Mouse (Mus musculus): ENCODE results near the gene Chrne.

Chrne gene

DNA sequence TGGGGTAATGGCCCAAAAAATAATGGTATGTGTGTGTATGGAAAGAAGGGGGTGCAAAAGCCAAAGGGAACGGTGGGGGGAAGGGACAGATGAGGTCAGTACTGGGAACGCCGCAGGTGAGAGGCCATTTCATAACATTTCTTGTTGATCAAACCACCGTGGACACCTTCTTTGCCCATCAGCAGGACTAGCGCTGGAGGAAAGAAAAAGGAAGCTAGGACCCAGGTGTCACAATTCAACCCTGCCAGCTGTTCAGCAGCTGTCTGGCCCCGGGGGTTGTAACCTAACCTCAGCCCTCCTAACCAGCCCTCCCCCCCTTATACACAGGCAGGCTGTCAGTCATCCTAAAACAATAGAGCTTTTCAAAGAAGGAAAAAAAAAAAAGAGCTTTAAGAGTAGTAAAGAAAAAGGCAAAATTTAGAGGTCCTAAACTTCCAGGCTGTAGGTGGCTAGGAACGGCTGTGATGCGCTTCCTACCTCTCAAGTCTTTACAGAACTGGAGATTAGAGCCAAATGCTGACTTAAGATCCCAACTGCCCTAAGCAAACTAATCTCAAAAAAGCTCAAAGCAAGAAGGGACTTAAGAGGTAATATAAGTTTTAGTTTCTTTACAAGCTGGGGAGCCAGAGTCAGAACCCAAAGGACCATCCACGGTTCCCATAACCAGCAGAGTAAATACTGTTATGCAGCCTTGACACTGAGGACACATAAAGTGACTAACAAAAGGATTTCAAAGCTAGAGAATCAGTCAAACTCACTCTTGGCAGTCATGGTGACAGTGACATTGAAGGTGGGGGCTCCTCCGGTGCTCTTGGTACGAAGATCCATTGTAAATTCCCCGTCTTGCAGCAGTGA lies 33.2 kb upstream of the Chrne start:
- DNase-seq (ENCODE audit: low read depth): peak; percentile 59

DNA sequence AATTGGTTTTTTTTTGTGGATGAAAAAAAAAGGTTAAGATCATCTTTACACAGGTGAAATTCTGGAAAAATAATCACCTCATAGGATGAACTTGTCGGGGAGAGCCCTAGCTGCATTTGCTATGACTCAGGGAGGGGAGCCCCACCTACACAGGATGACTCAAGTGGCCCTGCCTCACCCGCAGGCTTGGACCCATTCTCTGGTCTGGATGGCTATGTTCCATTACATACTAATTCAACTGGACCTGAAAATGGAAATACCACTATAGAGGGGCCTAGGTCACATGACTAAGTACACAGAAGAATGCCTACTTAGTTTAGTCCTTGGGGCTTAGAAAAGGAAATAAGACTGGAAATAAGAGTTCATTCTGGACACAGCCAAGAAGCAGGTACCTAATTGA lies 32.4 kb upstream of the Chrne start:
- peak; percentile 47 for DNase-seq (ENCODE audit: low read depth)

DNA sequence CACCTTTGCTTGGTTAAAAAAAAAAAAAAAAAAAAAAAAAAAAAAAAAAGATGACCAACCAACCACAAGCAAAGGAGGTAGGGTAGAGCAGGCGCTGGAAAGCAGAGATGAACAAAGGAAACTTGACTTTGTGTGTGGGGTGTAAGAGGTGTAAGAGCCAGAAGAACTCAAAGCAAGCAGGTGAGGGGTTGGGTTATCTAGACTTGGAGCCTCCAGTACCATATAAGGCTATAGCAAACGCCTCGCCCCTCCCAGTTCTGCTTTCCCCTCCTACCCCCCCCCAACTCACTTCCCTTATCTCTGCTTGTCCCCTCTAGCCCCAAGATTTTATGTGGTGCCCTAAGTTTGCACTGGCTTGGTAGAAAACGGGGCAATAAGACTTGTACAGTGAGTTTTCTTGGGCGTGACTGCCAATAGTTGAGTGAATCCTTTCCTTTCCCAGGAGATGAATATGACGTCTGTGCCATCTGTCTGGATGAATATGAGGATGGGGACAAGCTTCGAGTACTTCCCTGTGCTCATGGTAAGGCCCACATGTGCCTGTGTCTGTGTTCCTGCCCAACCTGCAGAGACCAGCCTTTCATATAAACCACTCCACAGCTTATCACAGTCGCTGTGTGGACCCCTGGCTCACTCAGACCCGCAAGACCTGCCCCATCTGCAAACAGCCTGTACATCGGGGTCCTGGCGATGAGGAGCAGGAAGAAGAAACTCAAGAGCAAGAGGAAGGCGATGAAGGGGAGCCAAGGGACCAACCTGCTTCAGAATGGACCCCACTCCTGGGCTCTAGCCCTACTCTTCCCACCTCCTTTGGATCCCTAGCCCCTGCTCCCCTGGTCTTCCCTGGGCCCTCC lies 31.5 kb upstream of the Chrne start:
- peak; percentile 87 for DNase-seq (ENCODE audit: low read depth)

DNA sequence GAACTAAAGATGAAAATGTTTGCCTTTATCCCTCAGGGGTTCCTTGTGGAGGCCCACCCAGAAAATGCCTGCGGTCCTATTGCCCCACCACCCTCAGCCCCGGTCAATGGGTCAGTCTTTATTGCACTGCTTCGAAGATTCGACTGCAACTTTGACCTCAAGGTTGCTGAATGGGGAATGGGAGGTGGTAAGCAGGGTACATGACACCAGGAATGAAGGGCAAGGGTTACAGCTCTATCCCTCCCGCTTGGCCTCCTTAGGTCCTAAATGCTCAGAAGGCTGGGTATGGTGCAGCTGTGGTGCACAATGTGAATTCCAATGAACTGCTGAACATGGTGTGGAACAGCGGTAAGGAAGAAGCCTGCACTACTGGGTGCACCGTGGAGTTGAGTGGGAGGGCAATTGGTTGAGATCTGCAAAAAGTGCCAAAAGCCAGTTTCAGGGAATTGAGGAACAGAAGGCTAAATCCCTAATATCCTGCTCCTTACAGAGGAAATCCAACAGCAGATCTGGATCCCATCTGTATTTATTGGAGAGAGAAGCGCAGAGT lies 30.2 kb upstream of the Chrne start:
- peak; percentile 46 for DNase-seq (ENCODE audit: low read depth)

DNA sequence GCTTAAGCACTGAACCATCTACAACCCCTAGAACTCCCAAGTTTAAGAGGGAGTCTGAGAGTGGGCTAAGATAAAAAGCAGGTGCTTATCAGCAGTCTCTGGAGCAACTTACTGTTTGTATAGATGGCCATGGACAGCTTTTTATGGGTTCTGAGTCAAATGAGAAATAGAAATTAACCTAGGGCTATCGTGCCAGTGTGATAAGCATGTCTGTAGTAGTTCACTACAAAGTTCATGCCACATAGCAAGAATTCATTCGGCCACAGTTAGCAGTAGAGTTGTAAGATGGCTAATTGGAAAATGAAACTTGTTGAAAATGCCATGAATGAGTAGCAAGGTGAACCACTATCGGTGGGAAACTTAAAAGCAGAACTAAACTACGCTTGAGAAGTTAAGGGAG lies 29.5 kb upstream of the Chrne start:
- peak; percentile 47 for DNase-seq (ENCODE audit: low read depth)

DNA sequence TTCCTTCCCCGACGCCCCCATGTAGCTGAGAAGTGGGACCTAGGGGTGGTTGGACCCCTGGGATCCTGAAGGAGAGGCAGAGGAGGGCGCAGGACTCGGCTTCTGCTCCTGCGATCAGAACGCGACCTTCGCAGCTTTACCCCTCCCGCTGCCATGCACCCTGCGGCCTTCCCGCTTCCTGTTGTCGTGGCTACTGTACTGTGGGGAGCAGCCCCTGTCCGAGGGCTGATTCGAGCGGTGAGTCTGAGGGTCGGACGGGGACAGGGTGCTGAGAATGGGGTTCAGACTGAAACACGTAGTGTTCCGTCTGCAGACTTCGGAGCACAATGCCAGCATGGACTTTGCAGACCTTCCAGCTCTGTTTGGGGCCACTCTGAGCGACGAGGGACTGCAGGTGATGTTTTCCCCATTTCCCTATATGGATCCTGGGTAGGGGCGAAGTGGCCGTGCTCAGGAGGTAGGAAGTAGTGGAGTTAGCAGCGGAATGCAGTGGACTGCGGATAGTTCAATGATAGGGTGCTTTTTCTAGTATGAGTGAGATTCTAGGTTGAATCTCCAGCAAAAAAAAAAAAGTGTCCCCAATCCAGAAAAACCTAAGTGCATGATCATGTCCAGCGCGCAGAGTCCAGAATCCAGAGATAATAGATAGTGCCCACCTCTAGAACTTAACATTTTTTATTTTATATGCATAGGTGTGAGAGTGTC lies 28.9 kb upstream of the Chrne start:
- no peak for DNase-seq (ENCODE audit: low read depth)

DNA sequence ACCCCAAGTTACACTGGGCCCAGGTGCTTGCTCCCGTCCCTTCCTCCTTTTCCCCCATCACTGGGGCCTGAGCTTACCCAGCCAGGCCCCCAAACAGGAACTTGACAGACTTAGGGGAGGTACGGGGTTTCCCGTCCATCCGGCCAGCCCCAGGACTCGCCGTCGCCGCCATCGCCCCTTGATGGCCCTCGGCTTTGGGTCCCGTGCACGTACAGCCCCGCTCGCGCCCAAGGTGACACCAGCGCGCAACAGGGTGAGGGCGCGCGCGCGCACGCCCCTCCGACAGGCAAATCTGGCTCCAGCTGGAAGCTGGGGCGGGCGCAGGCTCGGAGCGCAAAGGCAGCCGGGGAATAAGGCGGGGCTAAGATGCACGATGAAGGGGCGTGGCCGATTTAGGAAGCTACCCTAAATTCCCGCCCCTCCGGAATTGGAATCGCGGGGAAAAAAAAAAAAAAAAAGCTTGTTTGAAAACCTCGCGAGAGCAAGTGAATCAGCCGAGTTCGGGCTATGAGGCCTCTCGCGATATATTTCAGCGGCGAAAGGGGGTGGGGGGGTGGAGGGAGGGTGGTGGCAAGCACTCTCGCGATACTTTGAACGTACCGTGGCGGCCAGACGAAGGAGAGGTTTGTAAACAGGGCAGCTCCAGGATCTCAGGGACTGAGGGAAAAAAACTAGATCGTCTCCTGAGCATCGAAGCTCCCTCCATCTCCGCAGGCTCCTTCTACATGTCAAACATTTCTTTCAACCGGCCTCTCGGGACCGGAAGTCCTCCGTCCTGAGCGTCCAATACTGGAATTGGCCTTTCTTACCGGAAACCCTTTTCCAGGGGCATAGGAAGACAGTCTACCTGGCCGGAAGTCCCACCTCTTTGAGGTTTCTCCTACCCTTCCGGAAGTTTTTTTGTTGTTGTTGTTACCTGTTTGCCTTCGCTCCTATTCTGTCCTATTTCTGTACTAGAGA lies 28.0 kb upstream of the Chrne start, which contains the start of the genes Rnf167 and Slc25a11:
Rnf167 (plus strand) TSS at position 545 of the 960 bp plus-strand sequence.
Slc25a11 (minus strand) TSS at position 789 of the 960 bp plus-strand sequence.
- peak; percentile 98 for DNase-seq (ENCODE audit: low read depth)

DNA sequence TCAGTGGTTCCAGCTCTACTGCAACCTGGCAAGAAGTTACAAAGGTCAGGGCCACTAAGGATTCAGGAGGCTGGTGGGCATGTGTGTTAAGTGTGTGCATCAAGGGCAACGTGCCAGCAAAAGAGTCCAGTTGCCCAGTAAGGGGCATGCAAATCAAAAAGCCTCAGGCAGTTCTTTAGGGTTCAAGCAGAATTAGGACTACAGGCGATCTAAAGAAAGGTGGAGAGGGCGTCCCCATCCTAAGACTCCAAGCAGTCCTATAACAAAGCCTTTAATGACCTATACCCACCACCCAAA lies 27.2 kb upstream of the Chrne start:
- no peak for DNase-seq (ENCODE audit: low read depth)

DNA sequence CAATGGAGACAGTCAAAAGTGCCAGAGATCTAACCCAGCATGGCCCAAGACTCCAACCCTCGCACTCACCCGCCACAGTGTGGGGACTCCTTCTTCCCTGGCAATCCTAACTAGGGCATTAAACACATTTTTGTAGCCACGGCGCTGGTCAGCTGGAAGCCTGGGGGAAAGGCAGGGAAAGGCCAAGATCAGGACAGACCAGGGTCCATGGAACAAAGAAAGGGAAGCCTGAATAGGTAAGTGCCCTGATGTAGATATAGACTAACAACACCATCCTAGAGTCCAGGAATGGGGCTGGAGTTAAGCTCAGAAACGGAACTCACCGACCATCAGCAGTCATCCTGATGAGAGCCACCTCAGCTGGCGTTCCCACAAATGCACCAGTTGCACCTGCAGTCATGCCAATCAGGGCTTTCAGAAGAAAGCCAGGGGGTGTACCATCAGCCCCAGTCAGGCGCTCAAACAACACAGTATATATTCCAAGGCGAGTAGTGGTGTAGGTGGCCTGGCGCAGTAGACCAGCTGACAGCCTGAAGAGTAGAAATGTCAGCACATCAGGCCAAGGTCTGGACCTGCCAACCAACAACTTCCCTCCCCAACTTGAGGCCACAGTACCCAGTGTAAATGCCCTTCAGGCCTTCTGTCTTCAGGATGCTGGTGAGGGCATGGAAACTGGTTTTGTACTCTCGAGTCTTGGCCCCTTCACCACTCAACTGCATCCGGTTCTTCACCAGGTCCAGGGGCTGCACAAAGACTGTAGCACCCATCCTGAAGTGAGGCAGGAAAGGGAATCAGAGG lies 26.6 kb upstream of the Chrne start:
- DNase-seq (ENCODE audit: low read depth): no peak

DNA sequence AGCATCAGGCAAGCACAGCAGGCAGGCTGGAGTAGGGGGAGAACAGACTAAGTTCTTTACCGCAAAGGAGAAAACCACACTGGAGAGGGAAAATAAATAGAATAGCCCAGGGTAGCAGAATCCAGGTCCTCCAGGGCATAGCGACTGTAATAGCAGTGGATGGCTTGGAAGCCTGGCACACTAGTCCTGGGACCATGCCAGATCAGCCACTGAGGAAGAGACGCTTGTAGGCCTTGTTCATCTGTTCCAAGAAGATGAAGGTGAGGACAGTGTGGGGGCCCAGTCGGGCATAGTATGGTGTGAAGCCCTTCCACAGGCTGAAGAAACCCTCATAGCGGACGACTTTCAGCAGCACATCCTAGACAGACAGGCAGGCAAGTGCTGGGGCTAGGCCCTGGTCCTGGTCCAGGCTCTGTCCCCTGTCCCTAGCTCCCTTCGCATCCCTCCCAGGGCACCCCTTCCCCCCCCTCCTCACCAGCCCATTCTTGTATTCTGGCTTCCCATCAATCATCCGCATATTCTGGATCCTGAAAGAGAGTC lies 25.6 kb upstream of the Chrne start:
- no peak for DNase-seq (ENCODE audit: low read depth)

DNA sequence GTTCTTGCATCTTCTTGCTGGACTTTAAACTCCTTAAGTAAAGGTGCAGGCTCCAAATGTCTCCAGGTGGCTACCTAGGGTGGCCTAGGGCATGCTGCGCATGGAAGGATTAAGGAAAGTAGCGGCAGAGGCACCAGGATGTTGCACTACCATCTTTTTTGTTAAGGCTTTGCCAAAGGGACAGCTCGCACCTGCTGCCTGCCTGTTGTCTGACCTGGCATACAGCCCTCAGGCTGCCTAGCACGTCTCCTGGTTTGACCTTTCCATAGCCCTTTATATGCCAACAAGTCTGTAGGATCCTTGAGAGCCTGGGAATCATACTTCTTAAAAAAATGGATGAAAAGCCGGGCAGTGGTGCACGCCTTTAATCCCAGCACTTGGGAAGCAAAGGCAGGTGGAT lies 24.0 kb upstream of the Chrne start:
- DNase-seq (ENCODE audit: low read depth): no peak

DNA sequence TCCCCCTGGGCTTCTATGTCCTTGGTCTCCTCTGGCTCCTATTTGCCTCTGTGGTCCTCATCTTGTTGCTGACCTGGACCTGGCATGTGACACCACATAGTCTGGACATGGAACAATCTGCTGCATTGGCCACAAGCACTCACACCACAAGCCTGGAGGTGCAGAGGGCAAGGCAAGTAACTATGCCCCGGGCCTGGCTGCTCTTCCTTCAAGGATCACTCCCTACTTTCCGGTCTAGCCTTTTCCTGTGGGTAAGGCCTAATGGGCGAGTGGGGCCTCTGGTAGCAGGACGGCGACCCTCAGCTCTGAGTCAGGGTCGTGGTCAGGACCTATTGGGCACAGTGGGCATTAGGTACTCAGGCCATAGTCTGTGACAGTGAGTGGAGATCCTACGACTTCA lies 22.2 kb upstream of the Chrne start:
- no peak for DNase-seq (ENCODE audit: low read depth)

DNA sequence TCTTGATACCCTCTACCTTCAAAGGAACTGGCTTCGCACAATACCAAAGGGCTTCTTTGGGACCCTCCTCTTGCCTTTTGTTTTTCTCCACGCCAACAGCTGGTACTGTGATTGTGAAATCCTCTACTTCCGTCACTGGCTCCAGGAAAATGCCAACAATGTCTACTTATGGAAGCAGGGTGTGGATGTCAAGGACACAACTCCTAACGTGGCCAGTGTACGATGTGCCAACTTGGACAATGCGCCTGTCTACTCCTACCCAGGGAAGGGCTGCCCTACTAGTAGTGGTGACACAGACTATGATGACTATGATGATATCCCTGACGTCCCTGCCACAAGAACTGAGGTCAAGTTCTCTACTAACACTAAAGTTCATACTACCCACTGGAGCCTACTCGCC lies 21.0 kb upstream of the Chrne start:
- no peak for DNase-seq (ENCODE audit: low read depth)

DNA sequence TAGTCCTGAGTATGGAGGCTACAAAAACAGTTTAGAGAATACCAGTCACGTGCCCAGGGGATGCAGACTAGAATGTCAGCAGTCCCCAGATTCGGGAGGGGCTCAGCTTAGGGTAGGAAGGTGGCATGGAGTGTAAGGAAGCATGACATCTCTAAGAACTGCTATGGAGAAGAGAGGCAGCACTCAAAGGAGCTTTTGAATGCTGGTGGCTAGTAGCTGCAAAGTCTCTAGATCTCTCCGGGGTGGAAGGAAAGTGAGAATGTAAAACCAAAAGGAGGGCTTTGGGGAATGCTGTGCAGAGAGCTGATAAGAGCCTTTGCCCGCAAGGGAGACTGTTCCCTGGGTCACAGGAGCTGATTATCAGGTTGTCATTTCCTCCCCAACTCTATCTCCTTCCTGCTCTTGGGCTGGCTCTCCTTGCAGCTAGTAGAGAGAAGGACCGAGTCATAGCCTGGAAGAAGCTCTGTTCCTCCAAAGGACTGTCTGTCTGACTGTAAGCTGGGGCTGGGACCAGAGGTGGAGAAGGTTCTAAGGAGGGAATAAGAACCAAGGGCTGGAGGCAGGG lies 19.8 kb upstream of the Chrne start, which contains the start of gene Gp1ba:
Gp1ba (plus strand) TSS at position 409 of the 565 bp plus-strand sequence.
- no peak for DNase-seq (ENCODE audit: low read depth)

DNA sequence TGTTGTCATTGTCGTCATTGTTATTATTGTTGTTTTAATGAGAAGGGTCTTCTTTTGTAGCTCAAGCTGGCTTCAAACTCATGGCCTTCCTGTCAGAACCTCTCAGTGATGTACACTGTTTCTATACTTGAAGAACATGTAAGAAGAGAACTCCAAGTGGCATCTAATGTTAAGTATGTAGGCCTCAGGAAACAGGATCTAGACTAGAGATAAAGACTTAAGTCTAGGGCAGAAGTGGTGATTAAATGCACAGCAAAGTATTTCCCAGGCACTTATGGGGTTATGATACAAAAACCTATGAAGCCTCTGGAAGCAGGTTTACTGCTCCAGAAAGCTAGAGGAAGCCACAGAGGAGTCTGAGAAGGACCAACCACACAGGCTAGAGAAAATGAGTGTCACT lies 19.3 kb upstream of the Chrne start:
- no peak for DNase-seq (ENCODE audit: low read depth)

DNA sequence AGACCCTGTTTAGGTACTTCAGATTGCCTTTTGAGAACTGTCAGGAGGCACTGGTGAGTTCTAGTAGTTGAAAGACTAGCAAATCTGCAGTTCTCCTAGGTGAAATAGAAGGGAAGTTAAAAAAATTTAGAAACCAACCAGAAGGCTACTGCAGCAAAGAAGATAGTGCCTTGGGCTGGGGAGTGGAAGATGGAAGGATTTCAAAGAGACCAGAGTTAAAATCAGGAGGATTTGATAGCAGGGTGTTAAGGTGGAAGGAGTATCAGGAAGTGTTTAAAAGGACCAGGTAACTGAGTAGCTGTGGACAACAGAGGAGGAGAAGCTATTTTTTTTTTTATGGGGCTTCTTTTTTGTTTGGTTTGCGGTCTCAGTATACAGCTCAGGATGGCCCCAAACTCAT lies 18.7 kb upstream of the Chrne start:
- DNase-seq (ENCODE audit: low read depth): no peak

DNA sequence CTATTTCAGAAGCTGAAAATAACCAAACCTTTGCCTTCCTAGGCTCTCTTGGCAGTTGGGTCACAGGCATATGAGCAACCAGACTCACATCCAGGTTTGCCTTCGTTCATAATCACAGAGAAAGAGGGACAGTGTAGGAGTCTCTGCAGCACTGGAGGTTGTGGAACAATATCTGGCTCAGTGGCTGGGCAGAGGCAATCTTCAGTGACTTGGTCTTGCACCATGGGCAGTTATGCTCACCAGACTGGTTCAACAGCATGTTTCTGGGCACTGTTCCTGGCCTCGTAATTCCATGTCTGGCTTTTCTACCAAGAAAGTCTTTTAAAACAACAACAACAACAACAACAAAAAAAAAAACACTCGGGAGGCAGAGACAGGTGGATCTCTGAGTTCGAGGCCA lies 16.6 kb upstream of the Chrne start:
- DNase-seq (ENCODE audit: low read depth): no peak

DNA sequence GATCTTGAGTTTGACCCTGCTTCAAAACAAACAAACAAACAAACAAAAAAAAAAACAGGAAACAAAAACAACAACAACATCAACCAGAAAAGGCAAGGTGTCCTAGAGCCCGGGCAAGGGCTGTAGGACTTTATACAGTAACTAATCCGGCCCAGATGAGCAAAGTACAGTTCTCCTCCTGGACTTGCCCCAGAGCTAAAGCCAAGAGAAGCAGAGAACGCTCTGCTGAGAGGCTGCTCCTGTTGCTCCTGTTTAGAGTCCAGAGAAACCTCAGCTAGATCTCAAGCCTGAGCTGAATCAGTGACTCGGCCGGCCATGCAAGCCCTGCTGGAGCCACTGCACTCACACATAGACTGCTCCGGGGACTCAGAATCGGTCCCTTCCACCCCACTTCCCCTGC lies 11.1 kb upstream of the Chrne start:
- no peak for DNase-seq (ENCODE audit: low read depth)

DNA sequence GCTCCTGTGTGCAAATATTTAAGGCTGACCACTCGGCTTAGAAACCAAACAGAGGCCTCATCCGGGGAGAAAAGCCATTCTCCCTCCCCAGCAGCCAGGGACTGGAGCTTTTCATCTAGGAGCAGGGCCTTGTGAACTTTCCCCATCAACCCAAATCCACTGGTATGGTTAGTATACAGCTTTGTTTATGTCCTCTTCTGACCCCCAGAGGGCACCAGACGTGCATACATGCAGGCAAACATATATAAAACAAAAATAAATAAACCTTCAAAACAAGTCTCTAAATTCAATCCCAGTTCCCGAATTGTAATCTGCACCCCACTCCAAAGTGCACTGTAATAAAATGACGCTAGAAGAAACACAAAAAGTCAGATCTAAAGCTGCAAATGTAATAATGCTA lies 10.5 kb upstream of the Chrne start:
- peak; percentile 74 for DNase-seq (ENCODE audit: low read depth)

DNA sequence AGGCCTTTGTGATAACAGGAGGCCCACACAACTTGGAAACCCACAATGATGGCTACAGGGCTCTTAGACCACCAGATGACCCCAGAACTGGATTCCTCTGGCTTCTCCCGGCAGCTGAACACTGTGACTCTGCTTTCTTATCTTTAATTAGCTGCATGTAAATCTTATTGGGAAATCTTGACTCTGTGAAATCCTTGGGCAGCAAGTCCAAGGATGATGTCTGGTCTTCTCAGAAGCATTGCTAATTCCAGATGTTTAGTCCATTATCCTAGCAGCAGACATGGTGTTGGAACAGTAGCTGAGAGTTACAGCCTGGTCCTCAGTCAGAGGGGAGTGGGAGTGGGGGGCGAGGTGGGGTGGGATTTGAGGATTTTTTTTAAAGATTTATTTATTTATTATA lies 9.4 kb upstream of the Chrne start:
- no peak for DNase-seq (ENCODE audit: low read depth)
